Mouse (Mus musculus): ENCODE data around the gene Nhej1.

- TF ChIP-seq CEBPB (IDR thresholded peaks at IDR 0.05; ENCODE audit: insufficient read depth, poor library complexity, severe bottlenecking) (no peak), POLR2AphosphoS2 (IDR thresholded peaks at IDR 0.05; ENCODE audit: insufficient read length, low read depth) (no peak), POLR2A (IDR thresholded peaks at IDR 0.05; ENCODE audit: insufficient read length, low read depth) (no peak)
Observed at GRCm38 (mm10) chr1:74971353-74972050, 153.5 kb downstream of the Nhej1 start.

All from myocyte (in vitro differentiated cells).